Mouse (Mus musculus): ENCODE results near the gene Sectm1b.

- TF ChIP-seq CTCF (IDR thresholded peaks at IDR 0.05; ENCODE audit: borderline replicate concordance, insufficient read depth, low read depth, low read length) (no peak), POLR2A (IDR thresholded peaks at IDR 0.05; ENCODE audit: borderline replicate concordance, insufficient read depth, low read length) (no peak)
Measured at GRCm38 (mm10) chr11:121089756-121090546, 26.6 kb upstream of the Sectm1b start.

Data from cerebellum, adult 2 months (tissue).